Mouse (Mus musculus): ENCODE results near the gene Scube1. TPM values are rescaled to one million over a fixed set of nuclear protein-coding genes. Genes with fewer than 3 reads are reported as not detected.
A peak's percentile ranks its signal among the peaks of the same experiment; 100 is the strongest.

Scube1 gene
- polyA plus RNA-seq, 1 experiment from 2014 or later = 32.9 TPM

GRCm38 (mm10) chr15:83683051-83683561, 41.7 kb downstream of the Scube1 start:
- H3K9ac ChIP-seq (ENCODE audit: low read length) = no peak overlapping the region
- ATAC-seq (ENCODE audit: insufficient read depth, low FRiP score, low TSS enrichment) (no peak), DNase-seq (ENCODE audit: low spot score) (no peak)
- no peak overlapping the region for H3K27ac ChIP-seq (ENCODE audit: low read depth, low read length)
- H3K36me3 ChIP-seq (ENCODE audit: control insufficient read depth, insufficient read depth, low read length) = no peaks in the 10 kb centered on the region
- no peak overlapping the region for H3K4me3 ChIP-seq (ENCODE audit: low read depth, low read length)
- H3K4me2 ChIP-seq (ENCODE audit: low read depth) = no peak overlapping the region
- no peaks in the 10 kb centered on the region for H3K9me3 ChIP-seq (ENCODE audit: control insufficient read depth, low read length)
- 0 out of 2 replicates have a peak, but pooled peaks cover 3% of the 10 kb centered on the region for H3K27me3 ChIP-seq (ENCODE audit: control insufficient read depth, insufficient read depth, low read length)
- 49% methylated on average over 15 of the region's 15 CpGs for WGBS
- peaks cover 13% of the 10 kb centered on the region for H3K4me1 ChIP-seq (ENCODE audit: control insufficient read depth, insufficient read depth, low read length)

GRCm38 (mm10) chr15:83680300-83680699, 44.5 kb downstream of the Scube1 start:
- H3K9me3 ChIP-seq (ENCODE audit: control insufficient read depth, low read length) = no peaks in the 10 kb centered on the region
- H3K36me3 ChIP-seq (ENCODE audit: control insufficient read depth, insufficient read depth, low read length) = no peaks in the 10 kb centered on the region
- H3K4me1 ChIP-seq (ENCODE audit: control insufficient read depth, insufficient read depth, low read length) = peaks cover 18% of the 10 kb centered on the region
- DNase-seq (ENCODE audit: low spot score) (no peak), ATAC-seq (ENCODE audit: insufficient read depth, low FRiP score, low TSS enrichment) (no peak)
- no peak overlapping the region for H3K4me3 ChIP-seq (ENCODE audit: low read depth, low read length)
- no peak overlapping the region for H3K9ac ChIP-seq (ENCODE audit: low read length)
- H3K27ac ChIP-seq (ENCODE audit: low read depth, low read length) = no peak overlapping the region
- H3K27me3 ChIP-seq (ENCODE audit: control insufficient read depth, insufficient read depth, low read length) = 0 out of 2 replicates have a peak, but pooled peaks cover 3% of the 10 kb centered on the region
- 88% methylated on average over 7 of the region's 7 CpGs for WGBS
- no peak overlapping the region for H3K4me2 ChIP-seq (ENCODE audit: low read depth)

GRCm38 (mm10) chr15:83679729-83680128, 45.1 kb downstream of the Scube1 start:
- 76% methylated on average over 5 of the region's 5 CpGs for WGBS
- ATAC-seq (ENCODE audit: insufficient read depth, low FRiP score, low TSS enrichment) (no peak), DNase-seq (ENCODE audit: low spot score) (no peak)
- Histone ChIP-seq H3K36me3 (ENCODE audit: control insufficient read depth, insufficient read depth, low read length) (no peaks in the 10 kb centered on the region), H3K9me3 (ENCODE audit: control insufficient read depth, low read length) (no peaks in the 10 kb centered on the region), H3K4me2 (ENCODE audit: low read depth) (no peak overlapping the region), H3K27me3 (ENCODE audit: control insufficient read depth, insufficient read depth, low read length) (0 out of 2 replicates have a peak, but pooled peaks cover 3% of the 10 kb centered on the region), H3K4me1 (ENCODE audit: control insufficient read depth, insufficient read depth, low read length) (peaks cover 18% of the 10 kb centered on the region), H3K4me3 (ENCODE audit: low read depth, low read length) (no peak overlapping the region), H3K27ac (ENCODE audit: low read depth, low read length) (no peak overlapping the region), H3K9ac (ENCODE audit: low read length) (no peak overlapping the region)

- DNase-seq (ENCODE audit: low spot score) (peak; percentile 71), ATAC-seq (ENCODE audit: insufficient read depth, low FRiP score, low TSS enrichment) (no peak)
- Histone ChIP-seq H3K27ac (ENCODE audit: low read depth, low read length) (no peak overlapping the region), H3K4me3 (ENCODE audit: low read depth, low read length) (no peak overlapping the region), H3K9ac (ENCODE audit: low read length) (no peak overlapping the region), H3K27me3 (ENCODE audit: control insufficient read depth, insufficient read depth, low read length) (0 out of 2 replicates have a peak, but pooled peaks cover 3% of the 10 kb centered on the region), H3K36me3 (ENCODE audit: control insufficient read depth, insufficient read depth, low read length) (no peaks in the 10 kb centered on the region), H3K9me3 (ENCODE audit: control insufficient read depth, low read length) (no peaks in the 10 kb centered on the region), H3K4me1 (ENCODE audit: control insufficient read depth, insufficient read depth, low read length) (peaks cover 18% of the 10 kb centered on the region), H3K4me2 (ENCODE audit: low read depth) (peak overlapping the region; percentile 7; the same call in 1 of the 2 replicates)
- WGBS = 4% methylated on average over 11 of the region's 11 CpGs
Measured at GRCm38 (mm10) chr15:83678606-83679005, 46.2 kb downstream of the Scube1 start.

- WGBS = 4% methylated on average over 7 of the region's 7 CpGs
- ATAC-seq (ENCODE audit: insufficient read depth, low FRiP score, low TSS enrichment) = no peak
- Histone ChIP-seq H3K4me1 (ENCODE audit: control insufficient read depth, insufficient read depth, low read length) (peaks cover 18% of the 10 kb centered on the region), H3K27ac (ENCODE audit: low read depth, low read length) (no peak overlapping the region), H3K27me3 (ENCODE audit: control insufficient read depth, insufficient read depth, low read length) (0 out of 2 replicates have a peak, but pooled peaks cover 3% of the 10 kb centered on the region), H3K9ac (ENCODE audit: low read length) (no peak overlapping the region), H3K4me2 (ENCODE audit: low read depth) (no peak overlapping the region; the same call in 1 of the 2 replicates), H3K4me3 (ENCODE audit: low read depth, low read length) (no peak overlapping the region), H3K36me3 (ENCODE audit: control insufficient read depth, insufficient read depth, low read length) (no peaks in the 10 kb centered on the region), H3K9me3 (ENCODE audit: control insufficient read depth, low read length) (no peaks in the 10 kb centered on the region)
- DNase-seq (ENCODE audit: low spot score) = no peak
Measured at GRCm38 (mm10) chr15:83678089-83678488, 46.7 kb downstream of the Scube1 start.

DNA sequence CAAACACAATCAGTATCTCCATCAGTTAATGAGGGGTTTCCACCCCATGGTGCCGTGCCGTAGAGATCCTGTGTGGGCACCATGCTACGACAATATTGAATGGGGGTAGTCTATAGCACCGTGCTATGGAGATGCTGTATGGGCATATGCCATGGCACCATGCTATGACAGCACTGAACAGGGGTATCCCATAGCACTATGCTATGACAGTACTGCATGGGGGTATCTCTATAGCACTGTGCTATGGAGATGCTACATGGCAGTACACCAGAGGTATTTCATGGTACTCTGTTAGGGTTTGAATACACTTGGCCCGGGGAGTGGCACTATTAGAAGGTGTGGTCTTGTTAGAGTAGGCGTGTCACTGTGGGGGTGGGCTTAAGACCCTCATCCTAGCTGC, 47.7 kb downstream of the Scube1 start:
- Histone ChIP-seq H3K27me3 (ENCODE audit: control insufficient read depth, insufficient read depth, low read length) (0 out of 2 replicates have a peak, but pooled peaks cover 3% of the 10 kb centered on the region), H3K9me3 (ENCODE audit: control insufficient read depth, low read length) (no peaks in the 10 kb centered on the region), H3K4me3 (ENCODE audit: low read depth, low read length) (no peak overlapping the region), H3K4me1 (ENCODE audit: control insufficient read depth, insufficient read depth, low read length) (peaks cover 18% of the 10 kb centered on the region), H3K27ac (ENCODE audit: low read depth, low read length) (no peak overlapping the region), H3K36me3 (ENCODE audit: control insufficient read depth, insufficient read depth, low read length) (no peaks in the 10 kb centered on the region), H3K4me2 (ENCODE audit: low read depth) (no peak overlapping the region), H3K9ac (ENCODE audit: low read length) (no peak overlapping the region)
- no peak for DNase-seq (ENCODE audit: low spot score)
- no peak for ATAC-seq (ENCODE audit: insufficient read depth, low FRiP score, low TSS enrichment)
- 96% methylated on average over 6 of the region's 6 CpGs for WGBS

DNA sequence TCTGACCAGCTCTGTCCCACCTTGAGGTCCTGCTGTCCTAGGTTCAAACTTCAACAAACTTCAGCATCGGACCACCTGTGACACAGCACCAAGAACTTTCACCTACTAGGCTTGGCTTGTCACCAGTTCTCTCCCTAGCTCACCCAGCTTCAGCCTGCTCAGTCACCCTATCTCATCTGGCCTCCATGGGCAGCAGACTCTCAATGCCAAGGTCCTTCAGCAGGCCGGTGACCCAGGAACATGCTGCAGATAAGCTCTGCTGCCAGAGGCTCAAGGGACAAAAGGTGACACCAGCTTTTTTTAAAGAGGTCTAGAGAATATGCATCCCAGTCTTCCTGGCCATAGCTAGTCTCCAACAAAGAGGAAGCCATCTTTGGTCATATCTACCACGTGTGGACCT, 48.5 kb downstream of the Scube1 start:
- WGBS = 96% methylated on average over 3 of the region's 3 CpGs
- no peak for ATAC-seq (ENCODE audit: insufficient read depth, low FRiP score, low TSS enrichment)
- H3K36me3 ChIP-seq (ENCODE audit: control insufficient read depth, insufficient read depth, low read length) = no peaks in the 10 kb centered on the region

GRCm38 (mm10) chr15:83673621-83674020, 51.2 kb downstream of the Scube1 start:
- no peaks in the 10 kb centered on the region for H3K9me3 ChIP-seq (ENCODE audit: control insufficient read depth, low read length)
- H3K4me3 ChIP-seq (ENCODE audit: low read depth, low read length) = no peak overlapping the region
- DNase-seq (ENCODE audit: low spot score) (no peak), ATAC-seq (ENCODE audit: insufficient read depth, low FRiP score, low TSS enrichment) (no peak)
- no peak overlapping the region for H3K4me2 ChIP-seq (ENCODE audit: low read depth)
- no peak overlapping the region for H3K27ac ChIP-seq (ENCODE audit: low read depth, low read length)
- 68% methylated on average over 3 of the region's 3 CpGs for WGBS
- H3K36me3 ChIP-seq (ENCODE audit: control insufficient read depth, insufficient read depth, low read length) = no peaks in the 10 kb centered on the region
- H3K27me3 ChIP-seq (ENCODE audit: control insufficient read depth, insufficient read depth, low read length) = no peaks in the 10 kb centered on the region
- H3K9ac ChIP-seq (ENCODE audit: low read length) = no peak overlapping the region
- H3K4me1 ChIP-seq (ENCODE audit: control insufficient read depth, insufficient read depth, low read length) = peaks cover 10% of the 10 kb centered on the region

More for the DNA sequence above, 48.5 kb downstream of the Scube1 start:
- Histone ChIP-seq H3K4me1 (ENCODE audit: control insufficient read depth, insufficient read depth, low read length) (peaks cover 18% of the 10 kb centered on the region), H3K4me3 (ENCODE audit: low read depth, low read length) (no peak overlapping the region), H3K27me3 (ENCODE audit: control insufficient read depth, insufficient read depth, low read length) (0 out of 2 replicates have a peak, but pooled peaks cover 3% of the 10 kb centered on the region), H3K27ac (ENCODE audit: low read depth, low read length) (no peak overlapping the region), H3K9me3 (ENCODE audit: control insufficient read depth, low read length) (no peaks in the 10 kb centered on the region), H3K4me2 (ENCODE audit: low read depth) (no peak overlapping the region), H3K9ac (ENCODE audit: low read length) (no peak overlapping the region)
- no peak for DNase-seq (ENCODE audit: low spot score)

DNA sequence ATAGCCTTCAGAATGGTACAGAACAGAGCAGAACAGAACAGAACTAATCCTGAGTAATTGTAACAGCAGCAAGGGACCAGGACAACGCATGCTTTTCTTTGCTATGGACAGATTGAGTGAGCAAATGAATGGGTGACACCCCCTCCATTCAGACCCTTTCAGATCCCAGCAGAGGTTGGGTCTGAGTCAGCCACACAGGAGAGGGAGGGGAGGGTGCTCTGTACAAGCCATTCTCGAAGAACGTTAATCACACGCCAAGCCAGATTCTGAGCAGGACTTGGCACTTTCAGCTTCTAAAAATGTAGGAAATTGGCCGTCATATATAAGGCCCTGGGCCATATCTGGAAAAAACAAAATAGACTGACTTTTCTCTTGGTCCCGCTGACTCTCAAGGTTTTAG, 57.3 kb downstream of the Scube1 start:
- H3K4me1 ChIP-seq (ENCODE audit: control insufficient read depth, insufficient read depth, low read length) = peaks cover 28% of the 10 kb centered on the region
- H3K4me3 ChIP-seq (ENCODE audit: low read depth, low read length) = no peak overlapping the region
- no peaks in the 10 kb centered on the region for H3K36me3 ChIP-seq (ENCODE audit: control insufficient read depth, insufficient read depth, low read length)
- DNase-seq (ENCODE audit: low spot score) = no peak
- no peaks in the 10 kb centered on the region for H3K9me3 ChIP-seq (ENCODE audit: control insufficient read depth, low read length)
- H3K27me3 ChIP-seq (ENCODE audit: control insufficient read depth, insufficient read depth, low read length) = no peaks in the 10 kb centered on the region
- H3K9ac ChIP-seq (ENCODE audit: low read length) = no peak overlapping the region
- no peak overlapping the region for H3K27ac ChIP-seq (ENCODE audit: low read depth, low read length)
- ATAC-seq (ENCODE audit: insufficient read depth, low FRiP score, low TSS enrichment) = no peak
- WGBS = 53% methylated on average over 6 of the region's 6 CpGs
- no peak overlapping the region for H3K4me2 ChIP-seq (ENCODE audit: low read depth)

Data from neural tube, embryonic 11.5 days (tissue).